Mouse (Mus musculus) intestine, postnatal 0 days (tissue): Measurements from ENCODE around the gene Haus6. TPM values are rescaled to one million over a fixed set of nuclear protein-coding genes. Genes with fewer than 3 reads are reported as not detected.
"Not testable (repeated sequence)": the region's sequence is repeated elsewhere in the genome, so short reads cannot be mapped to it uniquely, and the experiment has no call there.

Experiments used
- ATAC-seq: fragments of 200-750 bp; cut with Nextera tagmentation; 2 replicates; pipeline ENCODE4 v1.8.0; 2017; ENCODE audit warnings: mild to moderate bottlenecking, moderate TSS enrichment, moderate library complexity
- H3K27ac ChIP-seq: fragments of 300-500 bp; sonication (generic); 2 replicates; pipeline ENCODE4 v1.5.1; 2014; ENCODE audit warnings: mild to moderate bottlenecking, low read depth, low read length, moderate library complexity
- H3K27me3 ChIP-seq: fragments of 300-500 bp; sonication (generic); replicated peaks from 2 replicates; pipeline ENCODE4 v1.6.1; 2014; ENCODE audit warnings: low read length, mixed read lengths; ENCODE audit not compliant: control insufficient read depth, insufficient read depth
- H3K36me3 ChIP-seq: fragments of 300-500 bp; sonication (generic); 2 replicates; pipeline ENCODE4 v1.6.1; 2014; ENCODE audit warnings: mild to moderate bottlenecking, moderate library complexity; ENCODE audit not compliant: control insufficient read depth, insufficient read depth
- H3K4me1 ChIP-seq: fragments of 300-500 bp; sonication (generic); replicated peaks from 2 replicates; pipeline ENCODE4 v1.6.1; 2014; ENCODE audit warnings: antibody characterized with exemption, low read length, mixed read lengths; ENCODE audit not compliant: control insufficient read depth, insufficient read depth
- H3K4me2 ChIP-seq: fragments of 300-500 bp; sonication (generic); replicated peaks from 2 replicates; pipeline ENCODE4 v1.6.1; 2014; ENCODE audit warnings: low read depth, mild to moderate bottlenecking, moderate library complexity
- H3K4me3 ChIP-seq: fragments of 300-500 bp; sonication (generic); 2 replicates; pipeline ENCODE4 v1.5.1; 2014; ENCODE audit warnings: low read depth, low read length
- H3K9ac ChIP-seq: fragments of 300-500 bp; sonication (generic); 2 replicates; pipeline ENCODE4 v1.6.1; 2014; ENCODE audit warnings: mild to moderate bottlenecking, low read depth, low read length
- H3K9me3 ChIP-seq: fragments of 300-500 bp; sonication (generic); 2 replicates; pipeline ENCODE4 v1.6.1; 2016; ENCODE audit warnings: mixed run types; ENCODE audit not compliant: control insufficient read depth
- CTCF ChIP-seq: sonication (generic); IDR thresholded peaks from 2 replicates; pipeline ENCODE4 v1.5.1; 2016; ENCODE audit warnings: low read depth, mild to moderate bottlenecking, control low read depth, antibody characterized with exemption, moderate library complexity
- WGBS: fragments of 180-500 bp; shearing (Covaris S2); extraction: QIAGEN DNeasy Blood & Tissue Kit; methylation state at CpG from one replicate; pipeline ENCODE4 v1.1.7; 2014; 5-methylcytosine and 5-hydroxymethylcytosine counted together
- polyA plus RNA-seq: library from polyadenylated mRNA; unstranded; fragments of >200 nt; fragmentation: Nextera tagmentation; extraction: Ambion mirVana; gene quantifications from 2 replicates; pipeline ENCODE4 v1.2.1, GENCODE M21; 2015

The Haus6 gene
- polyA plus RNA-seq, 1 experiment from 2014 or later = 3.1 TPM

GRCm38 (mm10) chr4:86631831-86632230 is 20.0 kb upstream of the Haus6 start:
- no peak for TF ChIP-seq CTCF
- 39% methylated on average over 4 of the region's 4 CpGs for WGBS
- Histone ChIP-seq H3K4me2 (no peak overlapping the region), H3K4me3 (no peak overlapping the region), H3K27ac (no peak overlapping the region), H3K27me3 (no peaks in the 10 kb centered on the region), H3K36me3 (no peaks in the 10 kb centered on the region), H3K9ac (no peak overlapping the region), H3K9me3 (no peaks in the 10 kb centered on the region), H3K4me1 (no peaks in the 10 kb centered on the region)
- no peak for ATAC-seq

DNA sequence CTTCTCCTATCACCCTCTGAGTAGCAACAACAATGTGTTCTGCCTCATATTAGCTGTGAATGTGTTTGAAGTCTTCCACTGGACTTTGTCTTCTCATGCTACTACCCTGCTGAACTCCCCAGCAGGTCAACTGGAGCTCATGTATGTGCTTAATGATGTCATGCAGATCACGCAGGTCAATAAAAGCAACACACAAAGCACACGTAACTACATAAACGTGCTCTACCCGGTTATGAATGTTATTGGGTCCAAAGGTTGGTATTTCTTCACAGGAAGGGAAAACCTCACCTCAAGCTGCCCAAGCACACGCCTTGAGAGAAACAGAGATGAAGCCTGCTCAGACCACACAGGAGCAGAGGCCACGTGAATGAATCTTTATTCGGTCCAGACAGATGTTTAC is 14.6 kb upstream of the Haus6 start:
- not testable (repeated sequence) for H3K4me1 ChIP-seq, H3K4me2 ChIP-seq, H3K27me3 ChIP-seq, H3K36me3 ChIP-seq, H3K4me3 ChIP-seq, H3K9ac ChIP-seq, H3K9me3 ChIP-seq
- H3K27ac ChIP-seq = 0 out of 2 replicates have a peak overlapping the region, but pooled peaks have one; percentile 51
- 39% methylated on average over 7 of the region's 7 CpGs for WGBS
- ATAC-seq = peak; percentile 99

- ATAC-seq = no peak
- H3K4me1 ChIP-seq = no peaks in the 10 kb centered on the region
- no peak for TF ChIP-seq CTCF
- 81% methylated on average over 5 of the region's 5 CpGs for WGBS
- H3K27me3 ChIP-seq = no peaks in the 10 kb centered on the region
- H3K4me2 ChIP-seq = no peak overlapping the region
- H3K9me3 ChIP-seq = no peaks in the 10 kb centered on the region
- H3K36me3 ChIP-seq = no peaks in the 10 kb centered on the region
- H3K9ac ChIP-seq = no peak overlapping the region
- no peak overlapping the region for H3K27ac ChIP-seq
- no peak overlapping the region for H3K4me3 ChIP-seq
Measured at GRCm38 (mm10) chr4:86625463-86625862, 13.6 kb upstream of the Haus6 start.

DNA sequence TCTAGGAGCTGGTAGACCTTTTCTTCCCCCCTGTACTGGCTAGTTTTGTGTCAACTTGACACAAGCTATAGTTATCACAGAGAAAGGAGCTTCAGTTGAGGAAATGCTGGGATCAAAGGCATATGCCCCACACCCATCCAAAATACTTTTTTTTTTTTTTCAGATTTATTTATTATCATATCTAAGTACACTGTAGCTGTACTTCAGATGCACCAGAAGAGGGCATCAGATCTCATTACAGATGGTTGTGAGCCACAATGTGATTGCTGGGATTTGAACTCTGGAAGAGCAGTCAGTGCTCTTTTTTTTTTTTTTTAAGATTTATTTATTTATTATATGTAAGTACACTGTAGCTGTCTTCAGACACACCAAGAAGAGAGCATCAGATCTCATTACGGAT is 10.7 kb upstream of the Haus6 start:
- 96% methylated on average over 1 of the region's 1 CpGs for whole genome bisulfite sequencing
- not testable (repeated sequence) for ATAC-seq, H3K27ac ChIP-seq, H3K27me3 ChIP-seq, H3K4me2 ChIP-seq, H3K4me3 ChIP-seq, H3K9me3 ChIP-seq, H3K4me1 ChIP-seq, H3K9ac ChIP-seq, H3K36me3 ChIP-seq
- TF ChIP-seq CTCF = peak; percentile 39

DNA sequence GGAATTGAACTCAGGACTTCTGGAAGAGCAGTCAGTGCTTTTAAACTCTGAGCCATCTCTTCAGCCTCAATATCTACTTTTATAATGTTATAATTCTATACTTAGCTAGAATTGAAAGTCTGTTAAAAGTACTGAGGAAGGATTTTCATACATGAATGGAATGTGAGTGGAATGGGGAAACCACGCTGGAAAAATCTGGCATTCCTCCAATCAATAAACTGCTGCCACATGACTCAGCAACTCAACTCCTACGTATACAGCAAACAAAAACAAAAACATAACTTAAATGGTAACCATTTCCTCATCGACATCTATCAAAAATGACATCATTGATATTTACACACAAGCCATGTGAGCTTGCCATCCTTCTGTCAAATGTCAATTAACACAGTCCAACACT is 10.3 kb upstream of the Haus6 start:
- Histone ChIP-seq H3K4me2 (no peak overlapping the region), H3K9me3 (no peaks in the 10 kb centered on the region), H3K9ac (no peak overlapping the region), H3K27ac (no peak overlapping the region), H3K27me3 (no peaks in the 10 kb centered on the region), H3K36me3 (no peaks in the 10 kb centered on the region), H3K4me3 (no peak overlapping the region), H3K4me1 (no peaks in the 10 kb centered on the region)
- WGBS = 52% methylated on average over 3 of the region's 3 CpGs
- no peak for ATAC-seq
- no peak for TF ChIP-seq CTCF

- no peak for ATAC-seq
- Histone ChIP-seq H3K4me2 (no peak overlapping the region), H3K9me3 (no peaks in the 10 kb centered on the region), H3K4me1 (no peaks in the 10 kb centered on the region), H3K9ac (no peak overlapping the region), H3K27me3 (no peaks in the 10 kb centered on the region), H3K4me3 (no peak overlapping the region), H3K27ac (no peak overlapping the region), H3K36me3 (no peaks in the 10 kb centered on the region)
- TF ChIP-seq CTCF = no peak
- WGBS = 68% methylated on average over 2 of the region's 2 CpGs
Measured at GRCm38 (mm10) chr4:86620506-86620905, 8.7 kb upstream of the Haus6 start.

DNA sequence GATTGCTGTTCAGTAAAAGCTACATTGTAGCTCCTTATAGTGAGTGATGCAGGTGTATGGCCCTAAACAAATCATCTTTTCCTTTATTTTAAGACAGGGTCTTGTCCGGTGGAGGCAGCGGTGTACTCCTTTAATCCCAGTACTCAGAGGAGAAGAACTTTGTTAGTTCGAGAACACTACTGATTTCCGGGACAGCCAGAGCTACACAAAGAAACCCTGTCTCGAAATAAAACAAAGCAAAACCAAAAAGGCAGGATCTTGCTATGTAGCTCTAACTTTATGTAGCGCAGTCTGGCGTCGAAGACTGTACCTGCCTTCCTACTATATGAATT is 400 bp upstream of the Haus6 start:
- ATAC-seq = no peak; the same call in 1 of the 2 replicates

More for the DNA sequence above, 400 bp upstream of the Haus6 start:
- WGBS = 26% methylated on average over 8 of the region's 8 CpGs
- Histone ChIP-seq H3K4me3 (peak overlapping the region; percentile 90), H3K27me3 (no peaks in the 10 kb centered on the region), H3K9me3 (no peaks in the 10 kb centered on the region), H3K4me2 (peak overlapping the region; percentile 91), H3K36me3 (no peaks in the 10 kb centered on the region; the same call in 1 of the 2 replicates), H3K9ac (peak overlapping the region; percentile 73), H3K27ac (peak overlapping the region; percentile 75), H3K4me1 (no peaks in the 10 kb centered on the region)
- TF ChIP-seq CTCF = no peak
